Mouse (Mus musculus): ENCODE measurements at regions not wholly inside any gene's neighbourhood (a gene's known extent, or its start where the extent isn't known, plus 50 kb on each side); places are given as distances from the start of the nearest gene placed in this dataset.

DNA sequence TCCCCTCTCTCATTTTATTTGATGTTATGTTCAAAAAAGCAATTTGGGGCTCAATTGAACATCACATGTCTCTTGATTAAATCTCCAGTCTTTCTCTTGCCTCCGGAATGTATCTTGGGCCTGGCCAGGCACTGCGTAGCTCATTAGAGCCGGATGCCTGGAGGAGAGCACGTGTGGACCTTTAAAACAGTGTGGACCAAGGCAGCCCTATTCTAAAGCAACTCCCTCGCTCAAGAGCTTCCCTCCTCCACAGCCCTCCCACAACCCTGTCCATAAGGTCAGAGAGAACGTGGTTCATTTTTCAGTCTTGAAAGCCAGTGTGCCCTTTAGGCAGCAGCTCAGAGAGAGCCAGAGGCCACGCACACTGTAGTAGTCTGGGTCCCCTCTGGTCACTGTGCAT, 160.8 kb downstream of the Katnal1 start:
- Histone ChIP-seq H3K9ac (ENCODE audit: low read length) (no peak overlapping the region), H3K27me3 (ENCODE audit: control insufficient read depth, insufficient read depth, low read length) (no peaks in the 10 kb centered on the region), H3K27ac (ENCODE audit: low read depth, low read length) (no peak overlapping the region), H3K4me2 (ENCODE audit: low read depth) (no peak overlapping the region), H3K36me3 (ENCODE audit: control insufficient read depth, insufficient read depth, low read length) (no peaks in the 10 kb centered on the region), H3K4me3 (ENCODE audit: low read depth, low read length) (no peak overlapping the region), H3K4me1 (ENCODE audit: control insufficient read depth, insufficient read depth, low read length) (no peaks in the 10 kb centered on the region), H3K9me3 (ENCODE audit: control insufficient read depth, low read length) (no peaks in the 10 kb centered on the region)
- DNase-seq (ENCODE audit: low spot score) (no peak), ATAC-seq (ENCODE audit: insufficient read depth, low FRiP score, low TSS enrichment) (no peak)
- WGBS: 87% methylated on average over 7 of the region's 7 CpGs

GRCm38 (mm10) chr5:148765993-148766392, 163.1 kb downstream of the Katnal1 start:
- no peak overlapping the region for H3K27ac ChIP-seq (ENCODE audit: low read depth, low read length)
- H3K4me2 ChIP-seq (ENCODE audit: low read depth): no peak overlapping the region
- 95% methylated on average over 7 of the region's 7 CpGs for WGBS
- H3K4me3 ChIP-seq (ENCODE audit: low read depth, low read length): no peak overlapping the region
- no peaks in the 10 kb centered on the region for H3K9me3 ChIP-seq (ENCODE audit: control insufficient read depth, low read length)
- no peaks in the 10 kb centered on the region for H3K36me3 ChIP-seq (ENCODE audit: control insufficient read depth, insufficient read depth, low read length)
- no peak overlapping the region for H3K9ac ChIP-seq (ENCODE audit: low read length)
- no peaks in the 10 kb centered on the region for H3K27me3 ChIP-seq (ENCODE audit: control insufficient read depth, insufficient read depth, low read length)
- no peak for DNase-seq (ENCODE audit: low spot score)
- no peak for ATAC-seq (ENCODE audit: insufficient read depth, low FRiP score, low TSS enrichment)
- H3K4me1 ChIP-seq (ENCODE audit: control insufficient read depth, insufficient read depth, low read length): no peaks in the 10 kb centered on the region

DNA sequence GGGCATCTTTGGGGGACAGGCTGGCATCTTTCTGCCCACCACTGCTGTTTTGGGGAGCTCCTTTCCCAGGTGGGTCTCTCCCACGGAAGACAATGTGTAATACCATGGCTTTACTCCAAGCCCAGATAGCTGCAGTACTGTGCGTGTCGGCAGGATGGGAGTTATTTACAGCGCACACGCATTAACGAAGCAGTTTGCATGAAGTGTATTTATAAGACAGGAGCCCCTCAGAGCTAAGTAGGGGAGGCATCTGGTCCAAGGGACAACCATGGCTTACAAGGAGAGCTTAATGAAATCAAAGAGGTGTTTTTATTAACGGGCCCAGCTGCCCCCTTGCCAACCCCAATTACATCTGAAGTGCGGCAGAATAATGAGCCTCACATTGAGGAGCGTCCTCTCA, 169.0 kb downstream of the Katnal1 start:
- no peaks in the 10 kb centered on the region for H3K4me1 ChIP-seq (ENCODE audit: control insufficient read depth, insufficient read depth, low read length)
- ATAC-seq (ENCODE audit: insufficient read depth, low FRiP score, low TSS enrichment) (no peak), DNase-seq (ENCODE audit: low spot score) (no peak)
- WGBS: 80% methylated on average over 9 of the region's 9 CpGs
- H3K27ac ChIP-seq (ENCODE audit: low read depth, low read length): no peak overlapping the region
- no peaks in the 10 kb centered on the region for H3K9me3 ChIP-seq (ENCODE audit: control insufficient read depth, low read length)
- H3K27me3 ChIP-seq (ENCODE audit: control insufficient read depth, insufficient read depth, low read length): no peaks in the 10 kb centered on the region
- no peaks in the 10 kb centered on the region for H3K36me3 ChIP-seq (ENCODE audit: control insufficient read depth, insufficient read depth, low read length)
- H3K4me3 ChIP-seq (ENCODE audit: low read depth, low read length): no peak overlapping the region
- H3K4me2 ChIP-seq (ENCODE audit: low read depth): no peak overlapping the region
- no peak overlapping the region for H3K9ac ChIP-seq (ENCODE audit: low read length)

DNA sequence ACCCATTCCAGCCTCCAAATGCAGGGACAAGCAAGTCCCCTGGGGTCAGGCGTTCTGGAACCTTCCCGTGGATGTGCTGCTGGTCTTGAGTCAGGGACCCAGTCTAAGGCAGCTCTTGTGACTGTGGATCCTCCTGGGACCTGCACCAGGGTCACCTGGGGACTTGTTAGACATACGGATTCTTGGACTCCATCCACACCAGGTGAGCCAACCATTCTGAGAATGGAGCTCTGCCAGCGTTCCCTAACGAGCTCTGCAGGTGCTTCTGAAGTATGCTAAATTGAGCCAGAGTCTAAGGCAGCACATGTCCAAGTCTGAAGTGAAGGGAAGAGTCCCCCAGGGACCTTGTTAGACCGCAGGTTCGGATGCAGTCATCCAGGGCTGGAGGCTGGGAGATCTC, 170.3 kb downstream of the Katnal1 start:
- Histone ChIP-seq H3K9me3 (ENCODE audit: control insufficient read depth, low read length) (no peaks in the 10 kb centered on the region), H3K27ac (ENCODE audit: low read depth, low read length) (no peak overlapping the region), H3K27me3 (ENCODE audit: control insufficient read depth, insufficient read depth, low read length) (no peaks in the 10 kb centered on the region), H3K4me2 (ENCODE audit: low read depth) (no peak overlapping the region), H3K9ac (ENCODE audit: low read length) (no peak overlapping the region), H3K4me1 (ENCODE audit: control insufficient read depth, insufficient read depth, low read length) (no peaks in the 10 kb centered on the region), H3K4me3 (ENCODE audit: low read depth, low read length) (no peak overlapping the region), H3K36me3 (ENCODE audit: control insufficient read depth, insufficient read depth, low read length) (no peaks in the 10 kb centered on the region)
- DNase-seq (ENCODE audit: low spot score) (no peak), ATAC-seq (ENCODE audit: insufficient read depth, low FRiP score, low TSS enrichment) (no peak)
- WGBS: 89% methylated on average over 7 of the region's 7 CpGs

GRCm38 (mm10) chr5:148757715-148758114, 171.4 kb downstream of the Katnal1 start:
- no peaks in the 10 kb centered on the region for H3K36me3 ChIP-seq (ENCODE audit: control insufficient read depth, insufficient read depth, low read length)
- no peak overlapping the region for H3K9ac ChIP-seq (ENCODE audit: low read length)
- no peaks in the 10 kb centered on the region for H3K4me1 ChIP-seq (ENCODE audit: control insufficient read depth, insufficient read depth, low read length)
- no peak overlapping the region for H3K4me3 ChIP-seq (ENCODE audit: low read depth, low read length)
- H3K27ac ChIP-seq (ENCODE audit: low read depth, low read length): no peak overlapping the region
- H3K9me3 ChIP-seq (ENCODE audit: control insufficient read depth, low read length): no peaks in the 10 kb centered on the region
- DNase-seq (ENCODE audit: low spot score) (no peak), ATAC-seq (ENCODE audit: insufficient read depth, low FRiP score, low TSS enrichment) (no peak)
- no peaks in the 10 kb centered on the region for H3K27me3 ChIP-seq (ENCODE audit: control insufficient read depth, insufficient read depth, low read length)
- 67% methylated on average over 5 of the region's 5 CpGs for WGBS
- no peak overlapping the region for H3K4me2 ChIP-seq (ENCODE audit: low read depth)

DNA sequence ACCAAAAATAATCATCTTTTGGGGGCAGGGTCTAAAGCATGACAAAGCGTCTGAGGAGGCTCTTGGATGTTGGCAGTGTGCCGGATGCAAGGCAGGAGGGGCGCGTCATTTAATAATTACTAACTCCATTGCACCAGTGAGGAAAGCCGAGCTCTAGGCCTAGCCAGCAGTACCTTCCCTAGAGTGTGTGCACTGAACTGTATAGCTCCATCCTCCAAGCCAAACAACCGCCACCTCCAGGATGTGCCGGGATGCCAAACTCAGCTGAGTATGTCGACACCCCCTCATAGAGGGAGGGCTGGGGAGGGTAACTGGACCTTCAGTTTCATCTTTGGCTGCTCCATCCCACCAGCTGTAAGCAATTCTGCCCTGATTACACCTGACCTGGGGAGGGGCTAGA, 171.9 kb downstream of the Katnal1 start:
- 78% methylated on average over 8 of the region's 8 CpGs for whole genome bisulfite sequencing
- H3K36me3 ChIP-seq (ENCODE audit: control insufficient read depth, insufficient read depth, low read length): no peaks in the 10 kb centered on the region
- no peak overlapping the region for H3K9ac ChIP-seq (ENCODE audit: low read length)
- no peak overlapping the region for H3K4me3 ChIP-seq (ENCODE audit: low read depth, low read length)
- H3K27me3 ChIP-seq (ENCODE audit: control insufficient read depth, insufficient read depth, low read length): no peaks in the 10 kb centered on the region
- no peak overlapping the region for H3K4me2 ChIP-seq (ENCODE audit: low read depth)
- DNase-seq (ENCODE audit: low spot score): no peak
- H3K4me1 ChIP-seq (ENCODE audit: control insufficient read depth, insufficient read depth, low read length): no peaks in the 10 kb centered on the region
- no peak overlapping the region for H3K27ac ChIP-seq (ENCODE audit: low read depth, low read length)
- ATAC-seq (ENCODE audit: insufficient read depth, low FRiP score, low TSS enrichment): no peak
- H3K9me3 ChIP-seq (ENCODE audit: control insufficient read depth, low read length): no peaks in the 10 kb centered on the region

DNA sequence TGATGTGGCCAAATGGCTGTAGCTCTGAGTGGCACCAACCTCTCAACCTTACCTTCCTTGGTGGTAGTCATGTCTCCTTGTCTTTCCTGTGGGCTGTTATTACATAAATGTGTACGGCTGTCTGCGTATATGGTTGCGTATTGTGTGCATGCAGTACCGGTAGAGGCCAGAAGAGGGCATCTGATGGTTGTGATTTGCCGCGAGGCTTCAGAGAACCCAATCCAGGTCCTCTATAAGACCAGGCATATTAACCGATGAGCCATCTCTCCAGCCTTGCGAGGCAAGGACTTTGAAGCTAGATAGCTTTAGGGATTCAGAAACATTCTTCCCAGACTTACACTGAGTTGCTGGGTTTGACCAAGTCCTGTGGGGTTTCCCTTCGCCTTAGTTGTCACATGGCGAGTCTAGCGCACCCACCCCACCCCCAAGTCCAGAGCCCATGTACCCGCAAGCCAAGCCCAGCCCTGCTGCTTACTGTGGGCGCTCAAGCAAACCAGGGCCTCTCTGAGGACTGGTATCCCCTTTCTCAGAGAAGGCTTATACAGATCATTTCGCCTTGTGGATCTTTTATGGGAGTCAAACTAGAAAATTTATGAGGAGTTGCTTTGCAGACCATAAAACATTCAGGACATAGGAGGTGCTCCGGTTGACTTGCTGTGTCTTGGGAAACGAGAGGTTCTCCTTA, 172.7 kb downstream of the Katnal1 start:
- Histone ChIP-seq H3K4me2 (ENCODE audit: low read depth) (no peak overlapping the region), H3K4me3 (ENCODE audit: low read depth, low read length) (no peak overlapping the region), H3K9ac (ENCODE audit: low read length) (no peak overlapping the region), H3K27ac (ENCODE audit: low read depth, low read length) (no peak overlapping the region), H3K27me3 (ENCODE audit: control insufficient read depth, insufficient read depth, low read length) (no peaks in the 10 kb centered on the region), H3K9me3 (ENCODE audit: control insufficient read depth, low read length) (no peaks in the 10 kb centered on the region), H3K36me3 (ENCODE audit: control insufficient read depth, insufficient read depth, low read length) (no peaks in the 10 kb centered on the region), H3K4me1 (ENCODE audit: control insufficient read depth, insufficient read depth, low read length) (no peaks in the 10 kb centered on the region)
- 80% methylated on average over 16 of the region's 16 CpGs for WGBS
- DNase-seq (ENCODE audit: low spot score) (no peak), ATAC-seq (ENCODE audit: insufficient read depth, low FRiP score, low TSS enrichment) (no peak)

GRCm38 (mm10) chr5:148755807-148756206, 173.3 kb downstream of the Katnal1 start:
- H3K27me3 ChIP-seq (ENCODE audit: control insufficient read depth, insufficient read depth, low read length): no peaks in the 10 kb centered on the region
- H3K4me1 ChIP-seq (ENCODE audit: control insufficient read depth, insufficient read depth, low read length): no peaks in the 10 kb centered on the region
- 91% methylated on average over 8 of the region's 8 CpGs for WGBS
- no peaks in the 10 kb centered on the region for H3K9me3 ChIP-seq (ENCODE audit: control insufficient read depth, low read length)
- H3K4me2 ChIP-seq (ENCODE audit: low read depth): no peak overlapping the region
- H3K9ac ChIP-seq (ENCODE audit: low read length): no peak overlapping the region
- DNase-seq (ENCODE audit: low spot score): no peak
- no peak overlapping the region for H3K4me3 ChIP-seq (ENCODE audit: low read depth, low read length)
- no peaks in the 10 kb centered on the region for H3K36me3 ChIP-seq (ENCODE audit: control insufficient read depth, insufficient read depth, low read length)
- H3K27ac ChIP-seq (ENCODE audit: low read depth, low read length): no peak overlapping the region
- no peak for ATAC-seq (ENCODE audit: insufficient read depth, low FRiP score, low TSS enrichment)

GRCm38 (mm10) chr5:148754896-148755295, 174.2 kb downstream of the Katnal1 start:
- no peaks in the 10 kb centered on the region for H3K36me3 ChIP-seq (ENCODE audit: control insufficient read depth, insufficient read depth, low read length)
- H3K27ac ChIP-seq (ENCODE audit: low read depth, low read length): no peak overlapping the region
- no peak overlapping the region for H3K4me3 ChIP-seq (ENCODE audit: low read depth, low read length)
- ATAC-seq (ENCODE audit: insufficient read depth, low FRiP score, low TSS enrichment) (no peak), DNase-seq (ENCODE audit: low spot score) (no peak)
- H3K4me2 ChIP-seq (ENCODE audit: low read depth): no peak overlapping the region
- H3K9ac ChIP-seq (ENCODE audit: low read length): no peak overlapping the region
- WGBS: 80% methylated on average over 10 of the region's 10 CpGs
- no peaks in the 10 kb centered on the region for H3K9me3 ChIP-seq (ENCODE audit: control insufficient read depth, low read length)
- H3K27me3 ChIP-seq (ENCODE audit: control insufficient read depth, insufficient read depth, low read length): no peaks in the 10 kb centered on the region
- H3K4me1 ChIP-seq (ENCODE audit: control insufficient read depth, insufficient read depth, low read length): no peaks in the 10 kb centered on the region

Measured in neural tube, embryonic 11.5 days (tissue).